Mouse (Mus musculus) kidney, postnatal 10 days (tissue): ENCODE measurements at regions not wholly inside any gene's neighbourhood (a gene's known extent, or its start where the extent isn't known, plus 50 kb on each side); places are given as distances from the start of the nearest gene placed in this dataset.

ENCODE experiments used
- DNase-seq: peaks from one replicate; pipeline ENCODE4 v3.0.0; 2021; ENCODE audit warnings: mixed read lengths

DNA sequence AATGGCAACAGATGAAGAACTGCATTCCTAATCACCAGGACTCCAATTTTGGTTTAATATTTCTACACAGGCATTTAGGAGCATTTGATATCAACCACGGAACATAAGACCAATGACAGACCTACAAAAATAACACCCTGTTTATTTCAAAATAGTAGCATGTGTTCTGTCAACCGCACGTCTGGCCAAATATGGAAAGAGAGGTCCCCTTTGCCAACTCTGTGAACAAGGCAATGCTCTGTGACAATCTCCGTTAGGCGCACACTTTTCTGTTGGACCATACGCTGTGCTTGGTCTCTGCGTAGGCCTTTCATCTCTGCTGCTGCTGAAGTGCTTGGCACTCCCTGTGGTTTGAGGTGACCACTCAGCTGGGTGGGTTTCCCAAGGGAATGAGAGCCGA, 173.2 kb downstream of the Gadd45g start:
- no peak for DNase-seq

DNA sequence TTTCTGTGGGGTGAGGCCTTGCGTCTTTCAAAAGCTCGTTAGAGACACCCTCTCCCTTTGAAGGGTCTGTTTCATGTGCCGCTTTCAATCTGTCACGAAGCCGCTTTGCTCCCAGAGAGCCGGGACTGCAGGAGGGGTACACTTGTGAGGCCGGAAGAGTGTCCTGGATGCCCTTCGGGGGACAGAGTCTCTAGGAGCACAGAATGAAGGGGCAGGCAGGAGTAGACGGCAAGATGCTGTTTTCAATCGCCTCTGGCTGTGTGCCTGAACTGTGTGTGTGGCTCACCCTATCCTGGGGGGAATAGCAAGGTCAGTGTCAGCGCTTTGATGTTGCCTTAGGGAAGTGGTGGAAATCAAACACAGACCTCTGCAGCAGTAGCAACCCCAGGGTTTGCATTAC, 174.7 kb downstream of the Gadd45g start:
- no peak for DNase-seq

DNA sequence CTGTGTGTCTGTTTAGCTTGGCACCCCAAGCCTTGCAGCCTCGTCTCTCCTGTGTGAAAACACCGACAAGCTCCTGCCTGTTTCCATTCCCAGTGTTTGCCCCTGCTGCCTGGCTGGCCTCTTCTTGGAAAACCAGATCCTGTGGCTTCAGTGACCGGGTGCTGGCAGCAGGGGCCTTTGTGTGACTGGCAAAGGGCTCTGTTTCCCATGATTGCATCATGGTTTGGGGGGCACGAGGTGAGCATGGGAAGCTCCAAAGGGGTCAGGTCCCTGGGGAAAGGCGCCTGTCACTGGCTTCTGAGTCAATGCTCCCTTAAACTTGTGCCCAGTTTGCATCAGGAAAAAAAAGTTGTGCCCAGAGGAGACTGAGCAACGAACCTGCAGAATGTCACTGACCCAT, 175.3 kb downstream of the Gadd45g start:
- DNase-seq: no peak

DNA sequence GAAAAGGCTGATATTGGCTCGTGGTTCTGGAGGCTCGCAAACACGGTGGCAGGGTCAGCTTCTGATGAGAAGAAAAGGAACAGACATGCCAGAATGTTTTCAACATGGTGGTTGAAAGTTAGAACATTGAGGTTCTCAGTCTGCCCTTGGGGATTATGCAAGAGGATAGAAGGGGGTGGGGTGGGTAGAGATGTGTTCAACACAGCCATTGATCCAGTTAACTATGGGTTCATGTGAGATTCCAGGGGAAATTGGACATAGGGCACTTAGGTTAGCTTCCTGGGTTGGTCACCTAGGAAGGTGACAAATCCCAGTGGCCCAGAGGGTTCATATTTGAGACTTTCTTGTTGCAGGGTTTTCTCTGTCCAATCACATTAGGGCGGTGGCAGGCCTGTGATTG, 176.1 kb downstream of the Gadd45g start:
- no peak for DNase-seq

DNA sequence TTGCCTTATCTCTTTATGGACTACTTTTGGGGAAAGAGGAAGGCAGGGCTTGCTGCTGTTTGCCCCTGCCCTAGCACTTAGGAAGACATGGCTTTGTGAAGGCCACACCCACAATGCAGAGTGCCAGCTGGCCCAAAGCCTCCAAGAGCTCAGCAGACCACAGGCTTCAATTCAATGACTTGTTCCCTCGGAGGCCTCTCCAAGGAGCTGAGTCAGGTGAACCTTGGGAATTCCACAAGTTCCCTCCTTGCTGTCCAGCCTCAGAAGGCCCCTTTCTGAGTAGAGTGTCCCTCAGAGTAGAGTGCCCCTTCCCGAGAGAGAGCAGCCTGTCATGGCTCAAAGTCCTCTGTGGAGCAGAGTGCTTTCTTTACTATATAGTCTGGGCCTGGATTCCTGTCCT, 177.9 kb downstream of the Gadd45g start:
- peak; percentile 82 for DNase-seq

- peak; percentile 61 for DNase-seq
These were observed 178.5 kb downstream of the Gadd45g start for GRCm38 (mm10) chr13:52024832-52025481.

DNA sequence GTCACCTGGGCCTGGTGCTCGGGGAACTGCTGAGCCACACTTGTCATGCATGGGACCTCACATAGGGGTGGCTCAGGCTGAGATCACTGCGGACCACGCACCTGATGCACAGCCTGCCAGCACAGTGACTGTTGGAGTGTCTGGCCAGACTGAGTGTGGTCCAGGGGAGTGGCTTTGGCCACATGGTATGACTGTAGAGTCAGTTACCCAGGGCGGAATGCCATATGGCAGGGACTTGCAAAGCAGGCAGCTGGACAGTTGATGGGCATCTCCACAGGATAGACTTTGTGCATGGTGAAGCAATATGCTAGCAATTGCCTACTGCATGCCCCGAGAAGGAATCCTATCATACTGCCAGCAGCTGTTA, 179.0 kb downstream of the Gadd45g start:
- peak; percentile 18 for DNase-seq

DNA sequence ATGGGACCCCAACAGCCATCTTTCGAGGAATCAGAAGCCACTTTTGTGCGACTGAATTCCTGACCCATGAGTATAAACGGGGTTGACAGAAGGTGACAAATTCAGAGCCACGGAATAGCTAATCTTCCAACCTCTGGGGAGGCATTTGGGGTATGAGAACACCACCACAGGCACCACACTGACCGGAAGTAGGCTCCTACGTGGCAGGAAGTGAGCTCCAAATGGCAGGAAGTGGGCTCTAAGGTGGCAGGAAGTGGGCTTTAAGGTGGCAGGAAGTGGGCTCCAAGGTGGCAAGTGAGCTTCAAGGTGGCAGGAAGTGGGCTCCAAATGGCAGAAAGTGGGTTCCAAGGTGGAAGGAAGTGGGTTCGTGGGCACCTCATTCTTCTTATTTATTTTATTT, 179.8 kb downstream of the Gadd45g start:
- no peak for DNase-seq

GRCm38 (mm10) chr13:52029868-52030422, 183.5 kb downstream of the Gadd45g start:
- no peak for DNase-seq

DNA sequence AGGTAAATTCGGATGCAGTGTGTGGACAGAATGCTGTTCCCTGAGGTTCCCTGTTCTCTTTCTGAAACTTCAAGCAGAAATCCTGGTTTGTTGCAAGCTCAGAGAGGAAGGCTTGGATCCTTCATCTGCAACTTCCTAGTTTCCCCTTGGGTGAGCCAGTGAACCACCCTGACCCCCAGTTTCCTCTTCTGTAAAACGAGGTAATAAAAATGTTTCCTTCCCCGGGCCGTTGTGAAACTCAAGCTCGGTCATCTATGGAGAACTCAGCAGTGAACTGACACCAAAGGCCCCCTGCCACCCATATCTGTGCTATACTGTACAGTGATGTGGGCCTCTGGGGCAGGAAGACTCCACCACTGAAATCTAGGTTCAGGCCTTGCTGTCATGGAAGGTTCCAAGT, 185.0 kb downstream of the Gadd45g start:
- peak; percentile 47 for DNase-seq

DNA sequence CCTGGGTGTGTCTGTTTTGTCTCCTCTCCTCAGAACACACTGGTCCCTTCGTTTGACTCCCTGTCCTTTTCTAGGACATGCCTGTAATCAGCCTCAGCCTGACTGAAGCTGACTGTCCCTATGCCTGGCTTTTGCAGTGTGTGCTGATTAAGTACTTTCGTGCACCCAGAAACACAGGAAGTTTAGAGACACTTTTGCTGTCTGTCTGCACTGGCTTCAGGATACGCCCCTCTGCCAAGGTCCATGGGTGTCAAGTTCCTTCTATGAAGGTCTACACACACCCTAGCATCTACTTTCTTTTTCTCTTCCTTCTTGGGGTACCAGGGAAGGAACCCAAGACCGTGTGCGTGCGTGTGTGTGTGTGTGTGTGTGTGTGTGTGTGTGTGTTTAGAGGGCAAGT, 189.3 kb downstream of the Gadd45g start:
- no peak for DNase-seq

DNA sequence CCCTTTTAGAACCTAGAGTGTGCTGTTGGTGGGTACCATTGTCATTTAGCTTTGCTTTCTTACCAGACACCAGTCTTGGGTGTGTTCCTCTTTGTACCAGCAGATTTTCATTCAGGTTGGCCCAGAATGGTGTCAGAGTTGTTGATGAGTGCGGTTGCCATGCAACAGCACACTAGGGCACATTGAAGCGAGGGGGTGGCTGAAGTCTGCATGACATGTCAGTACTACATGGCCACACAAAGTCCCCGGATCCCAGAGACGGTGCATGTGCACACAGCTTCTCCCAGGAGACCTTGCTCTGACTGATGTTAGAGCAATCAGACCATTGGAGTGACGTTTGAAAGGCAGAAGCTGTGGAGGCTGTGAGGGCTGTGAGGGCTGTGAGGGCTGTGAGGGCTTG, 189.9 kb downstream of the Gadd45g start:
- no peak for DNase-seq

- no peak for DNase-seq
These were observed 190.7 kb downstream of the Gadd45g start for GRCm38 (mm10) chr13:52037218-52037617.

DNA sequence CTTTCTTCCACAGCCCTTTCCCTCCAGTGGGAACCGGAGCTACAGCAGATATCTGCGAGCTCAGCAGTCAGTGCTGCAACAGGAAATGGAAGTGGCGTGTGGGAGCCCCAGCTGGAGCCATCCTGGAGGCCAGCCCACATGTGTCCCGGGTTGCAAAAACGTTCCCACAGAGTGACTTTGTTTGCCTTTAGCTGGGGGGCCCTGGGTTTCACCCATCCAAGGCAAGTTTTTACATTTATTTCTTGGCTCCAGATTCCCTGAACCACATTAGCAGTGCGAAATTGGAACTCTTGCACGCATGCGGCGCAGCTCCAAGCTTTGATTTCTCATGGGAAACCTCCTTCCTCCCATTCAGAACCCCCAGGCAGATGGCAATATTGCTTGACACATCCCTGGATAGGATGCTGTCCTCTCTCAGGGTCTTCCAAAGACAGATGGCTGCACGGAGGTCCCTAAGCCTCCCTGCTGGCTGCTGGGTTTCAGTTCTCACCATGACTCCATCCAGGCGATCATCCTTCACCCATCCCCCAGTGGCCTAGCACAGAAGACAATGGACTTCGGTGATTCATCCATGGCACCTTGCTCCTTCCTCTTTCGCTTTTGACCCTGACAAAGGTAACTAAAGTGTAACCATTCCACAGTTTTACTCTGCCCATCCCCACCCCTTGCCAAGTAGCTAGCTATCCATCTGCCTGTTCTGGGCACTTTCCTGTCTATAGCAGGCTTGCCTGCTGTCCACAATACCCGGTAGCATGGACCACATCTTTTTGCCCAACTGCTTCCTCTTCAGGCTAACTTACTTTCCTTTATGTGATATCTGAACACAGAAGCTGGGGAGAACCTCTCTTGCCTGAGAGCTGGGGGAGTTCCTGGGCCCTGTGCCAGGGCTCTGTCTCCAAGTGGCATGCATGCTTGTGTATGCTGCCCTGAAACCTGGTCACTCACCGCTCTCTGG, 195.3 kb downstream of the Gadd45g start:
- DNase-seq: peak; percentile 80

DNA sequence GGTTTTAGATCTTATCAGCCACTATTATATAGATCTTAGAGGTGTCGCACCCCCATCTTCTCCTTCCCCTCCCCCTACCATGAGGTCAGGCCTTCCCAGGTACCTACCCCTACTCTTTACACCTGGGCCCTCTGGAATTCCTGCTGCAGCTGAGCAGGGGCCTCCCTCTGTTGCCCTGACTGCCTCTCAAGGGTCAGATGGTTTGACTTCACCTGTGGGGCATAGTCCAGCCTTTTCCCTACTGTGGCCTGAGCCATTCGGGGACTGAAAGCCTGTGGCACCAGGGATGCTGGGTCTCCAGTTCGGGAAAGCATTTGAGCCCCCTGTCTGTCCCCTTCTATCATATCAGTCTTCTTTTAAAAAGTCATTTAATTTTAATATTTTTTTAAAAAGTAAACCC, 196.4 kb downstream of the Gadd45g start:
- DNase-seq: no peak

GRCm38 (mm10) chr13:52043916-52044315, 197.4 kb downstream of the Gadd45g start:
- no peak for DNase-seq

GRCm38 (mm10) chr13:52045349-52045748, 198.9 kb downstream of the Gadd45g start:
- no peak for DNase-seq

DNA sequence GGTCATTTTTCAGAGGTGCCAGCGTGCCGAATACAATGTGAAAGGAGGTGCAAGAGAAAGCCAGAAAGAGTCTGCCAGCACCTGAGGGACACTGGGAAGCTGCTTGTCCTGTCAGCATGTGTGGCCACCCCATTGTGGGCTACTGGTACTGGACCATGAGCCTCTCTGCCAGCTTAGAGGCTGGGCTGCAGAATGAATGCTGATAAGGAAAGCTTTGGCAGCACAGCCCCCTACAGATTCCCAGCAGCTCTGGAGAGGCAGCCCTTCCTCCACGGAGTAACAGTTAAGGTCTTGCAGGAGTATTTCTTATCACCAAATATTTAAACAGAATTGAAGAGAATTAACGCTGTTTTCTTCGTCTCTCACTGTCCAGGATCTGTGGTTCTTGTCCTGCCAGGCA, 199.5 kb downstream of the Gadd45g start:
- DNase-seq: no peak

GRCm38 (mm10) chr13:52046700-52047099, 200.2 kb downstream of the Gadd45g start:
- peak; percentile 47 for DNase-seq

DNA sequence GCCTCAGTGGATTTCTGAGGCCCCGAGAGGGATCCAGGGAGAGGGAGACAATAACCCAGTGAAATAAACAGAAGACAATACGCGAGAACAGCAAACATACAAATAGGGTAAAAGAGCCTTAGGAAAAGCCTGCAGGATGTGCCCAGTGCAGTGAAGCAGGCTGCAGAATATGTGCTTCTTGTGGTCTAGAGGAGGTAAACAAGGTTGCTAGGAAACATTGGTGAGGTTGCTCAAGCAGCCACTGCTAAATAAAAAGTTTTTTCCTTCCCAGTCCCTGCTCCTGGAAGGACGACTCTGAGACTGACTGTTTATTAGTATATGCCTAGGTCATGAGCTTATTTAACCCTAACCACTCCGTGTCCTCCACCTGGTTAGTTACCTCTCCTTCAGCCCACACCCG, 201.5 kb downstream of the Gadd45g start:
- DNase-seq: no peak

GRCm38 (mm10) chr13:52048777-52049176, 202.3 kb downstream of the Gadd45g start:
- DNase-seq: no peak

- no peak for DNase-seq
These were observed 202.8 kb downstream of the Gadd45g start for GRCm38 (mm10) chr13:52049249-52049648.

- DNase-seq: no peak
These were observed 209.3 kb downstream of the Gadd45g start for GRCm38 (mm10) chr13:52055741-52056140.

DNA sequence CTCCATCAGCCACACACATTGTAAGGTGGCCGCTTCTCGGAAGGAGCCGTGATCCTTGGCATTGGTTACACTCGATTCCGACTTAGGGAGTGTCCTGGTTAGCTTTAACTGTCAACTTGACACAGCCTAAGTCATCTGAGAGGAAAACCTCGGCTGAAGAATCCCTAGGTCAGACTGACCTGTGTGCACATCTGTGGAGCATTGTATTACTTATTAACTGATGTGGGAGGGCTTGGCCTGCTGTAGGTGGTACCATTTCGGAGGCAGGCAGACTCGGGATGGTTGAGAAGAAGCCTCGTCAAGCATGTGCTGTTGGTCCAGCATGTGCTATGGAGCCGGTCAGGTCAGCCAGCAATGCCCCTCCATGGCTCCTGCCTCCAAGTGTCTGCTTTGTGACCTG, 211.0 kb downstream of the Gadd45g start:
- peak; percentile 26 for DNase-seq
